Mouse (Mus musculus) limb, embryonic 13.5 days (tissue): ENCODE data around the gene Tmem74b. TPM values are rescaled to one million over a fixed set of nuclear protein-coding genes. Genes with fewer than 3 reads are reported as not detected.

Experiments
- ATAC-seq: fragments of 200-750 bp; cut with Nextera tagmentation; 2 replicates; pipeline ENCODE4 v1.8.0; 2017; ENCODE audit warnings: low read depth, moderate number of reproducible peaks, moderate TSS enrichment; ENCODE audit not compliant: low FRiP score
- H3K27ac ChIP-seq: fragments of 300-500 bp; sonication (generic); 2 replicates; pipeline ENCODE4 v1.5.1; 2015; ENCODE audit warnings: inconsistent platforms, mild to moderate bottlenecking, moderate library complexity
- H3K27me3 ChIP-seq: fragments of 300-500 bp; sonication (generic); 2 replicates; pipeline ENCODE4 v1.6.1; 2015; ENCODE audit warnings: mild to moderate bottlenecking, inconsistent platforms
- H3K36me3 ChIP-seq: fragments of 300-500 bp; sonication (generic); 2 replicates; pipeline ENCODE4 v1.6.1; 2015; ENCODE audit warnings: inconsistent platforms, mild to moderate bottlenecking, moderate library complexity
- H3K4me1 ChIP-seq: fragments of 300-500 bp; sonication (generic); 2 replicates; pipeline ENCODE4 v1.6.1; 2015; ENCODE audit warnings: inconsistent platforms
- H3K4me2 ChIP-seq: fragments of 300-500 bp; sonication (generic); replicated peaks from 2 replicates; pipeline ENCODE4 v1.6.1; 2015; ENCODE audit warnings: inconsistent platforms, mild to moderate bottlenecking, moderate library complexity
- H3K4me3 ChIP-seq: fragments of 300-500 bp; sonication (generic); 2 replicates; pipeline ENCODE4 v1.5.1; 2015; ENCODE audit warnings: moderate library complexity, mild to moderate bottlenecking, inconsistent platforms
- H3K9ac ChIP-seq: fragments of 300-500 bp; sonication (generic); 2 replicates; pipeline ENCODE4 v1.6.1; 2015; ENCODE audit warnings: mild to moderate bottlenecking, inconsistent platforms
- H3K9me3 ChIP-seq: fragments of 300-500 bp; sonication (generic); 2 replicates; pipeline ENCODE4 v1.6.1; 2016; ENCODE audit warnings: inconsistent platforms
- WGBS: fragments of 180-500 bp; shearing (Covaris S2); methylation state at CpG from one replicate; pipeline ENCODE4 v1.1.7; 2015; 5-methylcytosine and 5-hydroxymethylcytosine counted together
- polyA plus RNA-seq: library from polyadenylated mRNA; unstranded; fragments of >200 nt; fragmentation: Nextera tagmentation; extraction: Ambion mirVana; gene quantifications from 2 replicates; pipeline ENCODE4 v1.2.1, GENCODE M21; 2015

Gene Tmem74b
- polyA plus RNA-seq, 1 experiment from 2014 or later = 4.2 TPM

- Histone ChIP-seq H3K36me3 (no peaks in the 10 kb centered on the region), H3K9me3 (no peaks in the 10 kb centered on the region), H3K9ac (no peak within 1 kb of the TSS), H3K4me3 (no peak within 1 kb of the TSS), H3K4me1 (peaks cover 19% of the 10 kb centered on the region), H3K27me3 (0 out of 2 replicates have a peak, but pooled peaks cover 3% of the 10 kb centered on the region), H3K27ac (no peak within 1 kb of the TSS), H3K4me2 (no peak within 1 kb of the TSS)
- ATAC-seq = no peak
Measured at GRCm38 (mm10) chr2:151743845-151744244, 42.0 kb downstream of the Tmem74b start, which contains the start of gene Psmf1. Psmf1 (minus strand) TSS chr2:151744186.

GRCm38 (mm10) chr2:151747847-151748705 is 46.3 kb downstream of the Tmem74b start:
- Histone ChIP-seq H3K4me1 (no peaks in the 10 kb centered on the region), H3K9ac (no peak overlapping the region), H3K36me3 (no peaks in the 10 kb centered on the region), H3K9me3 (no peaks in the 10 kb centered on the region), H3K4me3 (no peak overlapping the region), H3K4me2 (no peak overlapping the region), H3K27ac (no peak overlapping the region), H3K27me3 (0 out of 2 replicates have a peak, but pooled peaks cover 3% of the 10 kb centered on the region)
- WGBS = 37% methylated on average over 19 of the region's 19 CpGs
- ATAC-seq = peak; percentile 81; the same call in 1 of the 2 replicates

DNA sequence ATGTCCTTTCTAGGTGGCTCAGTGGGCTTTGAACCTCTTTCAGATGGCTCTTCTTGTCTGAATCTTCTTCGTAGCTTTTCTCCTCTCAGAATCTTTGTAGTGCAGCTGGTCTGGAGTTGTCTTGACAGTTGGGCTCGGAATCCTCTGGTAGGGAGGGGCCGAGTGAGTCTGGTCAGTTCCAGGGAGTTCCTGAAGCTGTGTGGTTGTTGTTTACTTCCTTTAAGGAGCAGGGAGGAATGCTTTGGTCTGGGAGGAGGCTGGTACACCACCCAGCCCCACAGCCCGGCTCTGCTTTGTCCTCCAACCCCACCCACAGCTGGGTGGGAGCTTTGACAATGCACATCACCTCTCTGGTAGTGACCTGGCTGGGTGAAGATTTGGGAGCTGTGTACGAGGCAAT is 49.5 kb downstream of the Tmem74b start:
- no peak overlapping the region for H3K4me3 ChIP-seq
- H3K9ac ChIP-seq = no peak overlapping the region
- no peaks in the 10 kb centered on the region for H3K27me3 ChIP-seq
- no peaks in the 10 kb centered on the region for H3K9me3 ChIP-seq
- no peaks in the 10 kb centered on the region for H3K4me1 ChIP-seq
- no peak overlapping the region for H3K27ac ChIP-seq
- no peak for ATAC-seq
- H3K36me3 ChIP-seq = no peaks in the 10 kb centered on the region
- no peak overlapping the region for H3K4me2 ChIP-seq
- WGBS = 78% methylated on average over 5 of the region's 5 CpGs

DNA sequence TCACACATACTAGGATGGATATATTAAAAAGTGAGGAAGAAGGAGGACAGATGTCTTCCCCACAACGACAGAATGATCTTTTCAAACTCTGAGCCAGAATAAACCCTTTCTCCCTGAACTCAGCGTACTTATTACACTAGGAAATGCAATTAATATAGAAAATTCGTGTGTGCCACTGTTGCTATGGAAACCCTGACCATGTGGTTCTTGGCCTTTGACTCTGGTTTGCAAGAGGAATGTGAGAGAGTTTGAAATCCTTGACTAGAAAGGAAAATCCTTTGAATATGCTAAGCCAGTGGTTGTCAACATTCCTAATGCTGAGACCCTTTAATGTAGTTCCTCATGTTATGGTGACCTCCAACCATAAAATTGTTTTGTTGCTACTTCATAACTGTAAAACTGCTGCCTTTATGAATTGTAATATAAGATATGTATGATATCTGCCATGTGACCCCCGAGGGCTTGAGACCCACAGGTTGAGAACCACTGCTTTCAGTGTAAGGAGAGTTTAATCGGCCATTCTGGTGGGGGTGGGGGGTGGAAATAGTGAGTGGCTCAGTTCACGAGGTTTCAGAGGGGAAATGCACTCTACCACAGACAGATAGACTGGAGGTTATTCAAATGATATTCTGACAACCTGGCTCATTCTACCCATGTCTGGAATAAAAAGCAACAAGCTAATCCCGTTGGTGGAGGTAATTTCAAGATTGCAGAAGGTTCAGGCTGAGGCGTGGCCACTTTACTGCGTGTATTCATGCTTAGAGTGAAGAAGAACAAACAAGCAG is 54.7 kb downstream of the Tmem74b start:
- Histone ChIP-seq H3K27ac (no peak overlapping the region), H3K9me3 (no peaks in the 10 kb centered on the region)

GRCm38 (mm10) chr2:151757451-151757850 is 55.6 kb downstream of the Tmem74b start:
- H3K9ac ChIP-seq = no peak overlapping the region
- H3K36me3 ChIP-seq = no peaks in the 10 kb centered on the region
- H3K27ac ChIP-seq = no peak overlapping the region
- no peak for ATAC-seq
- H3K4me2 ChIP-seq = no peak overlapping the region
- H3K4me1 ChIP-seq = 0 out of 2 replicates have a peak, but pooled peaks cover 5% of the 10 kb centered on the region
- H3K4me3 ChIP-seq = no peak overlapping the region
- no peaks in the 10 kb centered on the region for H3K9me3 ChIP-seq
- WGBS = 33% methylated on average over 5 of the region's 5 CpGs
- no peaks in the 10 kb centered on the region for H3K27me3 ChIP-seq

More for the DNA sequence above, 54.7 kb downstream of the Tmem74b start:
- Histone ChIP-seq H3K4me3 (no peak overlapping the region), H3K27me3 (no peaks in the 10 kb centered on the region), H3K9ac (no peak overlapping the region), H3K4me2 (no peak overlapping the region), H3K36me3 (no peaks in the 10 kb centered on the region), H3K4me1 (0 out of 2 replicates have a peak, but pooled peaks cover 5% of the 10 kb centered on the region)
- 38% methylated on average over 9 of the region's 9 CpGs for whole genome bisulfite sequencing
- ATAC-seq = no peak

- 17% methylated on average over 1 of the region's 1 CpGs for WGBS
- Histone ChIP-seq H3K27me3 (no peaks in the 10 kb centered on the region), H3K9me3 (no peaks in the 10 kb centered on the region), H3K9ac (no peak overlapping the region), H3K4me2 (no peak overlapping the region), H3K36me3 (no peaks in the 10 kb centered on the region), H3K4me1 (0 out of 2 replicates have a peak, but pooled peaks cover 5% of the 10 kb centered on the region), H3K4me3 (no peak overlapping the region), H3K27ac (no peak overlapping the region)
- ATAC-seq = no peak
Measured at GRCm38 (mm10) chr2:151758806-151759353, 57.1 kb downstream of the Tmem74b start.

Other genes with a start within 250 kb of the Tmem74b start
- not detected in 2 replicates for gene 4921509C19Rik, start 225.9 kb upstream of the Tmem74b start, polyA plus RNA-seq
- 293 and 302 TPM in 2 replicates for gene Nsfl1c, start 207.8 kb upstream of the Tmem74b start, polyA plus RNA-seq
- 484 and 493 TPM in 2 replicates for gene Fkbp1a, start 159.5 kb upstream of the Tmem74b start, polyA plus RNA-seq
- 0.76 and 1.5 TPM in 2 replicates for gene Sdcbp2, start 129.4 kb upstream of the Tmem74b start, polyA plus RNA-seq
- 0.56 and 0.75 TPM in 2 replicates for gene Snph, start 69.4 kb upstream of the Tmem74b start, polyA plus RNA-seq
- gene Rad21l, start 33.5 kb upstream of the Tmem74b start, polyA plus RNA-seq = not detected in 2 replicates
- gene Psmf1, start 42.2 kb downstream of the Tmem74b start, polyA plus RNA-seq = 45.7 and 46.3 TPM in 2 replicates
- gene Rspo4, start 140.9 kb downstream of the Tmem74b start, polyA plus RNA-seq = 0.74 and 1.0 TPM in 2 replicates
- gene Angpt4, start 209.2 kb downstream of the Tmem74b start, polyA plus RNA-seq = 0.22 and 0.43 TPM in 2 replicates